Mouse (Mus musculus) midbrain, postnatal 0 days (tissue): ENCODE results near the gene Fam110a. TPM values are rescaled to one million over a fixed set of nuclear protein-coding genes. Genes with fewer than 3 reads are reported as not detected.

Experiments
- ATAC-seq: fragments of 200-750 bp; cut with Nextera tagmentation; 2 replicates; pipeline ENCODE4 v1.8.0; 2017; ENCODE audit warnings: moderate number of reproducible peaks, mild to moderate bottlenecking, moderate TSS enrichment, moderate library complexity; ENCODE audit not compliant: low FRiP score
- DNase-seq: peaks from one replicate; pipeline ENCODE4 v3.0.0-alpha.2; 2015; ENCODE audit warnings: low spot score
- H3K27ac ChIP-seq: fragments of 300-500 bp; sonication (generic); 2 replicates; pipeline ENCODE4 v1.5.1; 2014; ENCODE audit warnings: low read depth, mild to moderate bottlenecking, low read length, mixed read lengths
- H3K27me3 ChIP-seq: fragments of 300-500 bp; sonication (generic); 2 replicates; pipeline ENCODE4 v1.6.1; 2014; ENCODE audit warnings: low read length, control low read depth, mixed read lengths; ENCODE audit not compliant: insufficient read depth
- H3K36me3 ChIP-seq: fragments of 300-500 bp; sonication (generic); 2 replicates; pipeline ENCODE4 v1.6.1; 2014; ENCODE audit warnings: low read length, control low read depth, mixed read lengths; ENCODE audit not compliant: insufficient read depth
- H3K4me1 ChIP-seq: fragments of 300-500 bp; sonication (generic); 2 replicates; pipeline ENCODE4 v1.6.1; 2014; ENCODE audit warnings: mild to moderate bottlenecking, control low read depth, antibody characterized with exemption, low read length, mixed read lengths; ENCODE audit not compliant: insufficient read depth
- H3K4me2 ChIP-seq: fragments of 300-500 bp; sonication (generic); 2 replicates; pipeline ENCODE4 v1.6.1; 2014; ENCODE audit warnings: low read depth, mild to moderate bottlenecking, low read length, mixed read lengths; ENCODE audit not compliant: poor library complexity, severe bottlenecking
- H3K4me3 ChIP-seq: fragments of 300-500 bp; sonication (generic); 2 replicates; pipeline ENCODE4 v1.5.1; 2014; ENCODE audit warnings: low read depth, mild to moderate bottlenecking, low read length, moderate library complexity
- H3K9ac ChIP-seq: fragments of 300-500 bp; sonication (generic); replicated peaks from 2 replicates; pipeline ENCODE4 v1.6.1; 2014; ENCODE audit warnings: mild to moderate bottlenecking, low read length, moderate library complexity, mixed read lengths; ENCODE audit not compliant: poor library complexity, severe bottlenecking
- H3K9me3 ChIP-seq: fragments of 300-500 bp; sonication (generic); 2 replicates; pipeline ENCODE4 v1.6.1; 2016; ENCODE audit warnings: low read length, control low read depth
- CTCF ChIP-seq: IDR thresholded peaks from 2 replicates; pipeline ENCODE4 v1.5.1; 2016; ENCODE audit warnings: antibody characterized with exemption, mild to moderate bottlenecking
- WGBS: fragments of 180-500 bp; shearing (Covaris S2); extraction: QIAGEN DNeasy Blood & Tissue Kit; methylation state at CpG from one replicate; pipeline ENCODE4 v1.1.7; 2014; 5-methylcytosine and 5-hydroxymethylcytosine counted together
- polyA plus RNA-seq: library from polyadenylated mRNA; unstranded; fragments of >200 nt; fragmentation: Nextera tagmentation; extraction: Ambion mirVana; gene quantifications from 2 replicates; pipeline ENCODE4 v1.2.1, GENCODE M21; 2015
- total RNA-seq: library from RNA; depleted of rRNA; stranded (reverse); fragments of >200 nt; gene quantifications from 2 replicates; pipeline ENCODE4 v1.2.3, GENCODE M21; 2014

Fam110a gene
- total and polyA plus RNA-seq, 2 experiments from 2014 or later = 28.7 to 36.1 TPM

DNA sequence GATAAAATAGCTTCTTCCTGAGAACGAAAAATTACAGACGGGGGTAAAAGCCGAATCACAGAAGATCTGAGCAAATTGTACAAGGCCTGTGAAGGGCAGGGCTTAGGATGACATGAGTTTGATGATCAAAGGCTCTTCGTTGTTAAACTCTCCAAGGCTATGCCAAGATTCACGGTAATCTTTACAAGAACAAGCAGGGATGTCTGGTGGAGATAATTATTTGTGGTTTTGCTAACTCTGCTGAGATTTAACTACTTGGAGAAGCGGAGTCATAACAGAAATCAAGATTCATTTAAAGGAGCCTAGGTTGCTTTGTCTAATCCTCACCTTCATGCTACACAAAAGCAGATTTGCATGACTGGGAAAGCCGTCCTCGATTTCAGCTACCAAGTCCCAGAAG lies 6.9 kb upstream of the Fam110a start:
- Histone ChIP-seq H3K27ac (no peak overlapping the region), H3K4me1 (no peaks in the 10 kb centered on the region), H3K27me3 (no peaks in the 10 kb centered on the region), H3K4me2 (no peak overlapping the region), H3K9ac (no peak overlapping the region), H3K4me3 (no peak overlapping the region), H3K9me3 (no peaks in the 10 kb centered on the region), H3K36me3 (no peaks in the 10 kb centered on the region)
- ATAC-seq (no peak), DNase-seq (no peak)
- TF ChIP-seq CTCF = no peak
- WGBS = 67% methylated on average over 8 of the region's 8 CpGs

DNA sequence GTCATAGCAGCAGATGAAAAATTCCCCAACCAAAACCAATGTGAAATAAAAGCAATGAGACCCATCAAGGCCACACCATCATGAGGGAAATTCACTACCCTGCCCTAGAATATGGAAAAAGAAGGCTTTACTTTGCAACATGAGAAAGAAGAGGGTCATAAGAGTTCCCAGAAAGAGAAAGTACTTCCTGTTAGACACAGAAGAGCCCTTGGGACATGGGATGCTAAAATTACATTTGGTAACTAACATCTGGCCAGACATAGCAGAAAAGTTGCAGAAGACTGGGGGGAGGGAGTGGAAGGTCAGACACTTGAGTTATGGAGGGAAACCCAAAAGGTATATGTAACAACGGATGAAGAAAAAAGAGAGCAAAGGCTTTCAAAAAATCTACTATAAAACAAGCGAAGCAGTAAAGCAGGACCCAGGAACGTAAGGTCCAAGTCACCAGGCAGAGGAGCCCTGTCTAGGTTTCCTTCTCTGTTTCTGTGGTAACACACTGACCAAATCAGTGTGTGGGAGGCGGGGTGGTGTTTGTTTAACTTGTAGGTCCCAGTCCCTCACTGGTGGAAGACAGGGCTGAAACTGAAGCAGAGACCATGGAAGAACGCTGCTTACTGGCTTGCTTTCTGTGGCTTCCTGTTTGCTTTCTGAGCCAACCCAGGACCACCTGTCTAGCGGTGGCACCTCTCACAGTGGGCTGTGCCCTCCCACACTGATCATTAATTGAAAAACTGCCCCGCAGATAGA lies 5.6 kb upstream of the Fam110a start:
- DNase-seq = no peak
- no peak for TF ChIP-seq CTCF
- H3K4me3 ChIP-seq = no peak overlapping the region
- no peaks in the 10 kb centered on the region for H3K4me1 ChIP-seq
- no peaks in the 10 kb centered on the region for H3K9me3 ChIP-seq
- no peak overlapping the region for H3K9ac ChIP-seq
- WGBS = 84% methylated on average over 7 of the region's 7 CpGs
- H3K27ac ChIP-seq = no peak overlapping the region
- no peak for ATAC-seq
- no peak overlapping the region for H3K4me2 ChIP-seq
- no peaks in the 10 kb centered on the region for H3K27me3 ChIP-seq
- H3K36me3 ChIP-seq = no peaks in the 10 kb centered on the region

- Histone ChIP-seq H3K27ac (no peak overlapping the region), H3K9me3 (no peaks in the 10 kb centered on the region), H3K4me3 (no peak overlapping the region), H3K4me2 (no peak overlapping the region), H3K4me1 (peaks cover 9% of the 10 kb centered on the region; the same call in 1 of the 2 replicates), H3K36me3 (no peaks in the 10 kb centered on the region), H3K9ac (no peak overlapping the region), H3K27me3 (no peaks in the 10 kb centered on the region)
- WGBS = 57% methylated on average over 9 of the region's 9 CpGs
- no peak for DNase-seq
- TF ChIP-seq CTCF = no peak
- ATAC-seq = no peak
Measured at GRCm38 (mm10) chr2:151984019-151984418, 4.0 kb upstream of the Fam110a start.

DNA sequence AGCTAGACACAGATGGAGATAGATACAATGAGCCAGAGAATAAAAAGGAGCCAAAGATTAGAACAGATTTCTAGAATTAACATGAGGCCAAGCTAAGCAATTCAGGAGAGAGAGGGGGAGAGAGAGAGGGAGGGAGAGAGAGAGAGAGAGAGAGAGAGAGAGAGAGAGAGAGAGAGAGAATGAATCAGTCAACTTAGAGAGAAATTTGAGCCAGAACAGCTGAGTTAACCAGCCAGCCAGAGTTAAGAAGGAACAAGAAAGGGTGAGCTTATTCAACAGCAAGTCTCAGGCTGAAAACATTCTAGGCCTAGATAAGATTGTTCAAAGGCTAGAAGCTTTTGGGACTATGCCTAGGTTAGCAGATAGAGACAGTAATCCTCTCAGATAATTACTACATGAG lies 2.5 kb upstream of the Fam110a start:
- no peak overlapping the region for H3K4me3 ChIP-seq
- H3K27ac ChIP-seq = no peak overlapping the region
- no peak overlapping the region for H3K4me2 ChIP-seq
- no peaks in the 10 kb centered on the region for H3K9me3 ChIP-seq
- ATAC-seq (no peak), DNase-seq (no peak)
- H3K27me3 ChIP-seq = no peaks in the 10 kb centered on the region
- TF ChIP-seq CTCF = no peak
- H3K9ac ChIP-seq = no peak overlapping the region
- peaks cover 15% of the 10 kb centered on the region for H3K4me1 ChIP-seq
- H3K36me3 ChIP-seq = no peaks in the 10 kb centered on the region

GRCm38 (mm10) chr2:151981268-151981667 lies 1.2 kb upstream of the Fam110a start:
- 85% methylated on average over 6 of the region's 6 CpGs for WGBS

DNA sequence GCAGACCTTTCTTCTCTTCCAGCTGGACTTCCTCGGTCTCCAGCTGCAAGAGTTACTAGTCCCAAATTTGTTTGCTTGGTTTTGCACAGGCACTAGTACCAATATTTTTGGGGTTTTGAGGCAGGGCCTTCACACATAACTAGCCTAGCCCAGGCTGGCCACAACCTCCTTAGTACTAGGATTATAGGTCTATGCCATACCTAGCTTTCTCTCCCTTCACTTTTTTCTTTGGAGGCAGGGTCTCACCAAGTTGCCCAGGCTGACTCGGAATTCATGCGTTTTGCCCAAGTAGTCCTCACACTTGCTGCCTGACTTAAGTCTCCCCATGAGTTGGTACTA lies 305 bp upstream of the Fam110a start:
- DNase-seq (no peak), ATAC-seq (no peak; the same call in 1 of the 2 replicates)
- TF ChIP-seq CTCF = no peak
- no peaks in the 10 kb centered on the region for H3K27me3 ChIP-seq
- peak overlapping the region; percentile 26; the same call in 1 of the 2 replicates for H3K27ac ChIP-seq
- H3K4me1 ChIP-seq = peaks cover 15% of the 10 kb centered on the region
- H3K36me3 ChIP-seq = no peaks in the 10 kb centered on the region
- H3K4me3 ChIP-seq = peak overlapping the region; percentile 66
- peak overlapping the region; percentile 96 for H3K4me2 ChIP-seq
- H3K9ac ChIP-seq = peak overlapping the region; percentile 66
- 36% methylated on average over 3 of the region's 3 CpGs for WGBS
- no peaks in the 10 kb centered on the region for H3K9me3 ChIP-seq

More at GRCm38 (mm10) chr2:151981268-151981667, 1.2 kb upstream of the Fam110a start:
- no peak overlapping the region for H3K9ac ChIP-seq
- no peak overlapping the region for H3K4me3 ChIP-seq
- H3K27ac ChIP-seq = no peak overlapping the region
- no peaks in the 10 kb centered on the region for H3K27me3 ChIP-seq
- H3K9me3 ChIP-seq = no peaks in the 10 kb centered on the region
- DNase-seq (no peak), ATAC-seq (no peak)
- TF ChIP-seq CTCF = no peak
- H3K4me1 ChIP-seq = peaks cover 15% of the 10 kb centered on the region
- no peaks in the 10 kb centered on the region for H3K36me3 ChIP-seq
- H3K4me2 ChIP-seq = no peak overlapping the region
